Mouse (Mus musculus) lung, embryonic 14.5 days (tissue): Measurements from ENCODE around the gene Sucnr1. TPM values are rescaled to one million over a fixed set of nuclear protein-coding genes. Genes with fewer than 3 reads are reported as not detected.
A peak's percentile ranks its signal among the peaks of the same experiment; 100 is the strongest.

Experiments
- ATAC-seq: fragments of 200-750 bp; cut with Nextera tagmentation; 2 replicates; pipeline ENCODE4 v1.8.0; 2017; ENCODE audit warnings: mild to moderate bottlenecking, moderate TSS enrichment, moderate library complexity; ENCODE audit not compliant: insufficient read depth
- DNase-seq: peaks from one replicate; pipeline ENCODE4 v3.0.0-alpha.2; 2015
- H3K27ac ChIP-seq: fragments of 300-500 bp; sonication (generic); 2 replicates; pipeline ENCODE4 v1.5.1; 2014; ENCODE audit warnings: low read depth, mild to moderate bottlenecking, moderate library complexity
- H3K27me3 ChIP-seq: fragments of 300-500 bp; sonication (generic); 2 replicates; pipeline ENCODE4 v1.6.1; 2014; ENCODE audit warnings: low read length, control low read depth; ENCODE audit not compliant: insufficient read depth
- H3K36me3 ChIP-seq: fragments of 300-500 bp; sonication (generic); 2 replicates; pipeline ENCODE4 v1.6.1; 2014; ENCODE audit warnings: control low read depth; ENCODE audit not compliant: insufficient read depth
- H3K4me1 ChIP-seq: fragments of 300-500 bp; sonication (generic); 2 replicates; pipeline ENCODE4 v1.6.1; 2014; ENCODE audit warnings: antibody characterized with exemption, control low read depth; ENCODE audit not compliant: insufficient read depth
- H3K4me2 ChIP-seq: fragments of 300-500 bp; sonication (generic); 2 replicates; pipeline ENCODE4 v1.6.1; 2014; ENCODE audit warnings: mild to moderate bottlenecking
- H3K4me3 ChIP-seq: fragments of 300-500 bp; sonication (generic); 2 replicates; pipeline ENCODE4 v1.5.1; 2014; ENCODE audit warnings: low read depth, low read length
- H3K9ac ChIP-seq: fragments of 300-500 bp; sonication (generic); 2 replicates; pipeline ENCODE4 v1.6.1; 2014
- H3K9me3 ChIP-seq: fragments of 300-500 bp; sonication (generic); 2 replicates; pipeline ENCODE4 v1.6.1; 2016; ENCODE audit warnings: low read depth, low read length, control low read depth
- CTCF ChIP-seq: IDR thresholded peaks from 2 replicates; pipeline ENCODE4 v1.5.1; 2016; ENCODE audit warnings: antibody characterized with exemption, low read depth
- WGBS: fragments of 180-500 bp; shearing (Covaris S2); extraction: QIAGEN DNeasy Blood & Tissue Kit; methylation state at CpG from one replicate; pipeline ENCODE4 v1.1.7; 2014; 5-methylcytosine and 5-hydroxymethylcytosine counted together
- polyA plus RNA-seq: library from polyadenylated mRNA; unstranded; fragments of >200 nt; fragmentation: Nextera tagmentation; extraction: Ambion mirVana; gene quantifications from 2 replicates; pipeline ENCODE4 v1.2.1, GENCODE M21; 2014

Gene Sucnr1
- polyA plus RNA-seq, 1 experiment from 2014 or later, result not detected

- WGBS, result 42% methylated on average over 1 of the region's 1 CpGs
- peak; percentile 90 for DNase-seq
- Histone ChIP-seq H3K4me2 (no peak overlapping the region), H3K27me3 (no peaks in the 10 kb centered on the region), H3K36me3 (no peaks in the 10 kb centered on the region), H3K9ac (no peak overlapping the region), H3K27ac (no peak overlapping the region), H3K4me1 (peaks cover 7% of the 10 kb centered on the region), H3K9me3 (no peaks in the 10 kb centered on the region), H3K4me3 (no peak overlapping the region)
- peak; percentile 85 for ATAC-seq
- TF ChIP-seq CTCF, result no peak
Measured at GRCm38 (mm10) chr3:60078883-60079415, 2.7 kb upstream of the Sucnr1 start.

GRCm38 (mm10) chr3:60080572-60080971 is 1.1 kb upstream of the Sucnr1 start:
- peak; percentile 40; the same call in 1 of the 2 replicates for ATAC-seq
- Histone ChIP-seq H3K4me1 (peaks cover 7% of the 10 kb centered on the region), H3K9me3 (no peaks in the 10 kb centered on the region), H3K27me3 (no peaks in the 10 kb centered on the region), H3K4me3 (no peak overlapping the region), H3K4me2 (no peak overlapping the region), H3K36me3 (no peaks in the 10 kb centered on the region), H3K27ac (peak overlapping the region; percentile 3; the same call in 1 of the 2 replicates), H3K9ac (no peak overlapping the region)
- TF ChIP-seq CTCF, result no peak
- DNase-seq, result peak; percentile 43
- WGBS, result 27% methylated on average over 4 of the region's 4 CpGs

GRCm38 (mm10) chr3:60082746-60083145 is 1.1 kb downstream of the Sucnr1 start:
- no peak overlapping the region for H3K4me2 ChIP-seq
- peaks cover 7% of the 10 kb centered on the region for H3K4me1 ChIP-seq
- no peaks in the 10 kb centered on the region for H3K36me3 ChIP-seq
- 94% methylated on average over 3 of the region's 3 CpGs for WGBS
- TF ChIP-seq CTCF, result no peak
- H3K27ac ChIP-seq, result no peak overlapping the region
- ATAC-seq, result no peak
- H3K27me3 ChIP-seq, result no peaks in the 10 kb centered on the region
- no peak overlapping the region for H3K9ac ChIP-seq
- no peaks in the 10 kb centered on the region for H3K9me3 ChIP-seq
- no peak for DNase-seq
- H3K4me3 ChIP-seq, result no peak overlapping the region

- no peak for TF ChIP-seq CTCF
- no peak overlapping the region for H3K9ac ChIP-seq
- no peak overlapping the region for H3K4me3 ChIP-seq
- DNase-seq, result no peak
- WGBS, result 88% methylated on average over 2 of the region's 2 CpGs
- H3K27me3 ChIP-seq, result no peaks in the 10 kb centered on the region
- no peaks in the 10 kb centered on the region for H3K36me3 ChIP-seq
- no peaks in the 10 kb centered on the region for H3K9me3 ChIP-seq
- H3K27ac ChIP-seq, result no peak overlapping the region
- no peak for ATAC-seq
- no peak overlapping the region for H3K4me2 ChIP-seq
- peaks cover under 1% of the 10 kb centered on the region; the same call in 1 of the 2 replicates for H3K4me1 ChIP-seq
Measured at GRCm38 (mm10) chr3:60085729-60086128, 4.1 kb downstream of the Sucnr1 start.

- Histone ChIP-seq H3K36me3 (no peaks in the 10 kb centered on the region), H3K4me2 (no peak overlapping the region), H3K9me3 (no peaks in the 10 kb centered on the region), H3K4me1 (no peaks in the 10 kb centered on the region), H3K27ac (no peak overlapping the region), H3K4me3 (no peak overlapping the region), H3K9ac (no peak overlapping the region), H3K27me3 (no peaks in the 10 kb centered on the region)
- 62% methylated on average over 8 of the region's 8 CpGs for WGBS
- no peak for TF ChIP-seq CTCF
- DNase-seq (no peak), ATAC-seq (no peak)
Measured at GRCm38 (mm10) chr3:60091321-60091720, 9.7 kb downstream of the Sucnr1 start.

- Histone ChIP-seq H3K36me3 (no peaks in the 10 kb centered on the region), H3K9ac (no peak overlapping the region), H3K9me3 (no peaks in the 10 kb centered on the region), H3K4me2 (no peak overlapping the region), H3K4me3 (no peak overlapping the region), H3K4me1 (no peaks in the 10 kb centered on the region), H3K27ac (no peak overlapping the region), H3K27me3 (no peaks in the 10 kb centered on the region)
- DNase-seq, result no peak
- ATAC-seq, result no peak
- 73% methylated on average over 2 of the region's 2 CpGs for WGBS
- TF ChIP-seq CTCF, result no peak
Measured at GRCm38 (mm10) chr3:60094386-60095156, 12.9 kb downstream of the Sucnr1 start.

- ATAC-seq (no peak), DNase-seq (no peak)
- Histone ChIP-seq H3K27ac (no peak overlapping the region), H3K9me3 (no peaks in the 10 kb centered on the region), H3K4me1 (no peaks in the 10 kb centered on the region), H3K27me3 (no peaks in the 10 kb centered on the region), H3K9ac (no peak overlapping the region), H3K4me2 (no peak overlapping the region), H3K36me3 (no peaks in the 10 kb centered on the region), H3K4me3 (no peak overlapping the region)
- TF ChIP-seq CTCF, result no peak
- WGBS, result 78% methylated on average over 3 of the region's 3 CpGs
Measured at GRCm38 (mm10) chr3:60096941-60097340, 15.3 kb downstream of the Sucnr1 start.
